Mouse (Mus musculus) thymus, adult 2 months (tissue): Measurements from ENCODE around the gene Rgs12. TPM values are rescaled to one million over a fixed set of nuclear protein-coding genes. Genes with fewer than 3 reads are reported as not detected.

Source experiments
- DNase-seq: peaks from one replicate; pipeline ENCODE4 v3.0.0; 2021
- H3K27ac ChIP-seq: fragments of 200-500 bp; 2 replicates; pipeline ENCODE4 v1.5.1; 2012; ENCODE audit warnings: low read length, control low read depth; ENCODE audit not compliant: control insufficient read depth, insufficient read depth
- H3K27me3 ChIP-seq: fragments of 200-500 bp; 2 replicates; pipeline ENCODE4 v1.6.1; 2012; ENCODE audit warnings: mild to moderate bottlenecking, low read length, moderate library complexity, mixed read lengths; ENCODE audit not compliant: control insufficient read depth, insufficient read depth
- H3K36me3 ChIP-seq: fragments of 200-500 bp; 2 replicates; pipeline ENCODE4 v1.6.1; 2012; ENCODE audit warnings: mild to moderate bottlenecking, low read length, moderate library complexity; ENCODE audit not compliant: control insufficient read depth, insufficient read depth
- H3K4me1 ChIP-seq: fragments of 200-500 bp; replicated peaks from 2 replicates; pipeline ENCODE4 v1.6.1; 2012; ENCODE audit warnings: low read length; ENCODE audit not compliant: control insufficient read depth, insufficient read depth
- H3K4me3 ChIP-seq: fragments of 200-500 bp; 2 replicates; pipeline ENCODE4 v1.5.1; 2012; ENCODE audit warnings: mild to moderate bottlenecking, low read length, control low read depth, moderate library complexity; ENCODE audit not compliant: control insufficient read depth, insufficient read depth
- CTCF ChIP-seq: fragments of 200-500 bp; IDR thresholded peaks from 2 replicates; pipeline ENCODE4 v1.5.1; 2012; ENCODE audit warnings: mild to moderate bottlenecking, control low read depth, low read length, moderate library complexity, borderline replicate concordance; ENCODE audit not compliant: control insufficient read depth, poor library complexity, insufficient read depth; ENCODE audit errors: extremely low read depth
- POLR2A ChIP-seq: fragments of 200-500 bp; IDR thresholded peaks from 2 replicates; pipeline ENCODE4 v1.6.1; 2012; ENCODE audit warnings: mild to moderate bottlenecking, low read length, control low read depth, moderate library complexity; ENCODE audit not compliant: control insufficient read depth, poor library complexity, insufficient read depth; ENCODE audit errors: extremely low read depth
- WGBS: fragments of 180-500 bp; shearing (Covaris S2); methylation state at CpG from one replicate; pipeline ENCODE4 v1.1.7; 2018; 5-methylcytosine and 5-hydroxymethylcytosine counted together
- polyA plus RNA-seq: library from polyadenylated mRNA; depleted of rRNA; stranded (reverse); fragments of >200 nt; gene quantifications from 2 replicates; pipeline ENCODE4 v1.2.3, GENCODE M21; 2012

Gene Rgs12
- polyA plus RNA-seq, 1 experiment = 51.7 TPM

- DNase-seq = no peak
- H3K4me3 ChIP-seq = no peak overlapping the region
- H3K27me3 ChIP-seq = no peaks in the 10 kb centered on the region
- no peak overlapping the region for H3K27ac ChIP-seq
- H3K36me3 ChIP-seq = no peaks in the 10 kb centered on the region
- H3K4me1 ChIP-seq = peaks cover 7% of the 10 kb centered on the region; the same call in 1 of the 2 replicates
- WGBS = 79% methylated on average over 2 of the region's 2 CpGs
- no peak for TF ChIP-seq POLR2A
- no peak for TF ChIP-seq CTCF
These were observed 57.4 kb downstream of the Rgs12 start for GRCm38 (mm10) chr5:35006599-35006998.

GRCm38 (mm10) chr5:35009163-35009562, 59.9 kb downstream of the Rgs12 start:
- peaks cover 7% of the 10 kb centered on the region; the same call in 1 of the 2 replicates for H3K4me1 ChIP-seq
- DNase-seq = no peak

GRCm38 (mm10) chr5:35010656-35011055, 61.4 kb downstream of the Rgs12 start:
- Histone ChIP-seq H3K4me3 (no peak overlapping the region), H3K27ac (no peak overlapping the region), H3K27me3 (no peaks in the 10 kb centered on the region), H3K36me3 (no peaks in the 10 kb centered on the region), H3K4me1 (peaks cover 7% of the 10 kb centered on the region; the same call in 1 of the 2 replicates)
- TF ChIP-seq POLR2A = no peak
- no peak for TF ChIP-seq CTCF
- DNase-seq = no peak
- WGBS = 93% methylated on average over 5 of the region's 5 CpGs

More at GRCm38 (mm10) chr5:35009163-35009562, 59.9 kb downstream of the Rgs12 start:
- no peaks in the 10 kb centered on the region for H3K27me3 ChIP-seq
- no peaks in the 10 kb centered on the region for H3K36me3 ChIP-seq
- no peak overlapping the region for H3K4me3 ChIP-seq
- WGBS = 94% methylated on average over 4 of the region's 4 CpGs
- no peak for TF ChIP-seq POLR2A
- TF ChIP-seq CTCF = no peak
- no peak overlapping the region for H3K27ac ChIP-seq

GRCm38 (mm10) chr5:35011156-35011923, 62.1 kb downstream of the Rgs12 start:
- Histone ChIP-seq H3K27me3 (no peaks in the 10 kb centered on the region), H3K4me1 (peaks cover 4% of the 10 kb centered on the region; the same call in 1 of the 2 replicates), H3K36me3 (no peaks in the 10 kb centered on the region), H3K27ac (no peak overlapping the region), H3K4me3 (no peak overlapping the region)
- whole genome bisulfite sequencing = 96% methylated on average over 6 of the region's 6 CpGs
- TF ChIP-seq POLR2A = no peak
- no peak for TF ChIP-seq CTCF
- DNase-seq = no peak

GRCm38 (mm10) chr5:35014036-35014435, 64.8 kb downstream of the Rgs12 start:
- TF ChIP-seq CTCF = no peak
- no peak for TF ChIP-seq POLR2A
- WGBS = 95% methylated on average over 6 of the region's 6 CpGs
- no peak overlapping the region for H3K27ac ChIP-seq
- no peaks in the 10 kb centered on the region for H3K36me3 ChIP-seq
- no peak overlapping the region for H3K4me3 ChIP-seq
- no peak for DNase-seq
- no peaks in the 10 kb centered on the region; the same call in 1 of the 2 replicates for H3K4me1 ChIP-seq
- no peaks in the 10 kb centered on the region for H3K27me3 ChIP-seq

- Histone ChIP-seq H3K4me3 (no peak overlapping the region), H3K27ac (no peak overlapping the region), H3K27me3 (no peaks in the 10 kb centered on the region), H3K4me1 (no peaks in the 10 kb centered on the region; the same call in 1 of the 2 replicates), H3K36me3 (no peaks in the 10 kb centered on the region)
- DNase-seq = no peak
- WGBS = 96% methylated on average over 9 of the region's 9 CpGs
- TF ChIP-seq CTCF = no peak
- TF ChIP-seq POLR2A = no peak
These were observed 70.5 kb downstream of the Rgs12 start for GRCm38 (mm10) chr5:35019673-35020300.
